Mouse (Mus musculus) common myeloid progenitor, adult 5-6 weeks (primary cell): ENCODE results near the gene Prune1. TPM values are rescaled to one million over a fixed set of nuclear protein-coding genes. Genes with fewer than 3 reads are reported as not detected.

ENCODE experiments used
- ATAC-seq: replicated peaks from 2 replicates; pipeline ENCODE4 v1.8.0; 2016; ENCODE audit warnings: low read depth, mild to moderate bottlenecking, moderate TSS enrichment, inconsistent platforms; ENCODE audit not compliant: poor library complexity, severe bottlenecking
- total RNA-seq: library from RNA; stranded (forward); fragments of 200-1000, 187-1606 nt; gene quantifications from 2 replicates; pipeline ENCODE4 v1.2.3, GENCODE M21; 2017

Gene Prune1
- 8.4 and 10.3 TPM in 2 replicates for total RNA-seq

- ATAC-seq, result peak; percentile 75
Observed at GRCm38 (mm10) chr3:95281216-95282126, at the start of gene Prune1, which contains the start of gene Mindy1. TSS of gene Prune1 (minus strand) at chr3:95282076. TSS of gene Mindy1 (plus strand) at chr3:95281345.

- no peak for ATAC-seq
Observed at GRCm38 (mm10) chr3:95331528-95331927, 49.7 kb upstream of the Prune1 start.

GRCm38 (mm10) chr3:95328803-95329404, 47.0 kb upstream of the Prune1 start:
- no peak for ATAC-seq

GRCm38 (mm10) chr3:95324454-95325144, 42.7 kb upstream of the Prune1 start:
- peak; percentile 45; the same call in 1 of the 2 replicates for ATAC-seq

- no peak for ATAC-seq
Observed at GRCm38 (mm10) chr3:95323429-95323828, 41.6 kb upstream of the Prune1 start.

- ATAC-seq, result no peak
Observed at GRCm38 (mm10) chr3:95319701-95320625, 38.1 kb upstream of the Prune1 start.

- no peak for ATAC-seq
Observed at GRCm38 (mm10) chr3:95319110-95319509, 37.2 kb upstream of the Prune1 start.

- peak; percentile 22; the same call in 1 of the 2 replicates for ATAC-seq
Observed at GRCm38 (mm10) chr3:95318548-95318947, 36.7 kb upstream of the Prune1 start.

- ATAC-seq, result peak; percentile 22; the same call in 1 of the 2 replicates
Observed at GRCm38 (mm10) chr3:95317414-95318080, 35.7 kb upstream of the Prune1 start.

- ATAC-seq, result no peak
Observed at GRCm38 (mm10) chr3:95315844-95316550, 34.1 kb upstream of the Prune1 start.

GRCm38 (mm10) chr3:95315094-95315843, 33.4 kb upstream of the Prune1 start:
- peak; percentile 57 for ATAC-seq

GRCm38 (mm10) chr3:95314486-95315093, 32.7 kb upstream of the Prune1 start, which contains the start of gene Cers2:
TSS of gene Cers2 (plus strand) at chr3:95314791.
- ATAC-seq, result no peak

- ATAC-seq, result no peak
Observed at GRCm38 (mm10) chr3:95314075-95314474, 32.2 kb upstream of the Prune1 start.

- no peak for ATAC-seq
Observed at GRCm38 (mm10) chr3:95313476-95313875, 31.6 kb upstream of the Prune1 start.

- peak; percentile 72 for ATAC-seq
Observed at GRCm38 (mm10) chr3:95312623-95313022, 30.7 kb upstream of the Prune1 start.

GRCm38 (mm10) chr3:95310968-95311882, 29.3 kb upstream of the Prune1 start:
- ATAC-seq, result peak; percentile 33
